Mouse (Mus musculus) limb, embryonic 10.5 days (tissue): ENCODE data around the gene Zfx. TPM values are rescaled to one million over a fixed set of nuclear protein-coding genes. Genes with fewer than 3 reads are reported as not detected.

Source experiments
- DNase-seq: peaks from one replicate; pipeline ENCODE4 v3.0.0-alpha.2; 2017; ENCODE audit warnings: low spot score
- H3K27ac ChIP-seq: fragments of 300-500 bp; sonication (generic); 2 replicates; pipeline ENCODE4 v1.5.1; 2016; ENCODE audit warnings: mild to moderate bottlenecking
- H3K27me3 ChIP-seq: fragments of 300-500 bp; sonication (generic); 2 replicates; pipeline ENCODE4 v1.6.1; 2016; ENCODE audit warnings: low read depth, mild to moderate bottlenecking; ENCODE audit not compliant: poor library complexity, severe bottlenecking
- H3K36me3 ChIP-seq: fragments of 300-500 bp; sonication (generic); 2 replicates; pipeline ENCODE4 v1.6.1; 2016; ENCODE audit warnings: mild to moderate bottlenecking, moderate library complexity
- H3K4me1 ChIP-seq: fragments of 300-500 bp; sonication (generic); 2 replicates; pipeline ENCODE4 v1.6.1; 2016
- H3K4me3 ChIP-seq: fragments of 300-500 bp; sonication (generic); 2 replicates; pipeline ENCODE4 v1.5.1; 2016; ENCODE audit warnings: mild to moderate bottlenecking, moderate library complexity
- H3K9me3 ChIP-seq: fragments of 300-500 bp; sonication (generic); replicated peaks from 2 replicates; pipeline ENCODE4 v1.6.1; 2016; ENCODE audit warnings: mild to moderate bottlenecking
- WGBS: fragments of 180-500 bp; shearing (Covaris S2); methylation state at CpG from one replicate; pipeline ENCODE4 v1.1.7; 2016; 5-methylcytosine and 5-hydroxymethylcytosine counted together
- polyA plus RNA-seq: library from polyadenylated mRNA; unstranded; fragments of >200 nt; fragmentation: Nextera tagmentation; extraction: Ambion mirVana; gene quantifications from 2 replicates; pipeline ENCODE4 v1.2.1, GENCODE M21; 2016

The Zfx gene
- 23.9 and 27.1 TPM in 2 replicates for polyA plus RNA-seq

- no peaks in the 10 kb centered on the region for H3K4me1 ChIP-seq
- peak within 1 kb of the TSS; percentile 99 for H3K27ac ChIP-seq
- peak; percentile 66 for DNase-seq
- 24% methylated on average over 51 of the region's 82 CpGs for WGBS
- no peaks in the 10 kb centered on the region for H3K36me3 ChIP-seq
- peaks cover 96% of the 10 kb centered on the region for H3K27me3 ChIP-seq
- H3K4me3 ChIP-seq: peak within 1 kb of the TSS; percentile 66
- peaks cover 3% of the 10 kb centered on the region; the same call in 1 of the 2 replicates for H3K9me3 ChIP-seq
These were observed at the start of gene Zfx for GRCm38 (mm10) chrX:94123059-94123839. Gene Zfx (minus strand): TSS chrX:94123702.

DNA sequence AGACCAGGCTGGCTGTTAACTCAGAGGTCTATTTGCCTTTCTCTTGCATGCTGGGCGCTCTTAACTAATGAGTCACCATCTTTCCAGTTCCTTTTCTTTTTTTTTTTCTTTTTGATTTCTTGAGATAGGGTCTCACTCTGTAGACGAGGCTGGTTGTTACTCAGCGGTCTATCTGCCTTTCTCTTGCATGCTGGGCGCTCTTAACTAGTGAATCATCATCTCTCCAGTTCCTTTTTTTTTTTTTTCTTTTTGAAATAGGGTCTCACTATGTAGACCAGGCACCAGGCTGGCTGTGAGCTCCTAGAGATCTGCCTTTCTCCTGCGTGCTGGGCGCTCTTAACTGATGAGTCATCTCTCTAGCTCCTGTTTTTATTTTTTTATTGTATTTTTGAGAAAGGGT lies 45.8 kb upstream of the Zfx start:
- Histone ChIP-seq H3K27me3 (peaks cover 87% of the 10 kb centered on the region), H3K4me1 (no peaks in the 10 kb centered on the region), H3K36me3 (no peaks in the 10 kb centered on the region), H3K9me3 (no peaks in the 10 kb centered on the region), H3K4me3 (no peak overlapping the region), H3K27ac (no peak overlapping the region)
- DNase-seq: no peak
- 82% methylated on average over 6 of the region's 6 CpGs for WGBS

DNA sequence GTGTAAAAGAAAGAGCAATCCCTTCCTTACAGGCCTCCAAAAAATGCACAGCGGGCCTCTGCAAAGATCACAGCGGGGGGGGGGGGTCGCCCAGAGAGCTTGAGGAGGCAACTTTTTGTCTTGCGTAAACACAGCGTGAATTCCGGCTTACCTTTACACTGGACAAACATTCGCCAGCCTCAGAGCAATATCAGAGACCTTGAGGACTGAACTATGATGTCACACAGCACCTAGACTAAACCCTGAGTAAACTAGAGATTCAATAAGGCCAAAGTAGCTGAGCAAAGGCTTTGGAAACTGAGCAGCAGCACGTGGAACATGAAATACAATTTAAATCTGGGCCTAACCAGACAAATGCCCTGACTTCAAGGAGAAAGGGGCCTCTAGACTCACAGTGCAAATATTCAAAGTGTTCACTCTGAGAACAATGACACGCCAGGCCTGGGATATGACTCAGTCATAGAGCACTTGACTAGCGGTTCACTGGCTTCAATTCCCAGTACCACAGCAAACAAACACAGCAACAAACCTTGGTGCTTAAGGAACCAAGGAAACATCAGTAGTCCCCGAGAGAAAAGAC lies 28.8 kb upstream of the Zfx start:
- 49% methylated on average over 11 of the region's 11 CpGs for WGBS
- Histone ChIP-seq H3K9me3 (no peaks in the 10 kb centered on the region), H3K36me3 (no peaks in the 10 kb centered on the region), H3K27me3 (peaks cover 95% of the 10 kb centered on the region), H3K4me1 (no peaks in the 10 kb centered on the region), H3K27ac (no peak overlapping the region), H3K4me3 (no peak overlapping the region)
- DNase-seq: no peak

DNA sequence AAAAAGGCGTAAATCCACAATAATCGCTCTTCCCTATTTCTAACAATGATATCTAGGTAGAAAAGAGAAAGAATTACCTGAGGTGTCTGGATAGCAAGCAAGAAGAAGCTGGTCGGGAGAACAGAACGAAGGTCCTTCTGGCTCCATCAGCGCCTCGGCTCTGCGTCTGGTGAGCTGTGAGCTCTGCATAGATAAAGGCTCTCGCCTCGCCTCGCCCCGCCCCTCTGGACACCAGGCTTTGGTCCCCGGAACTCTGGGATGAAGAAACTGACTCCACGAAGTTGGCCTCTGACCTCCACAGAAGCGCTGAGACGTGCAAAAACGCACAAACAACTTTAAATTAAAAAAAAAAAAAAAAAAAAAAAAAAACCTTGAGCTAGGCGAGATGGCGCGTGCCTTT lies 27.0 kb upstream of the Zfx start:
- Histone ChIP-seq H3K4me1 (no peaks in the 10 kb centered on the region), H3K27ac (no peak overlapping the region), H3K36me3 (no peaks in the 10 kb centered on the region), H3K9me3 (no peaks in the 10 kb centered on the region), H3K27me3 (peaks cover 97% of the 10 kb centered on the region), H3K4me3 (no peak overlapping the region)
- DNase-seq: no peak
- WGBS: 81% methylated on average over 19 of the region's 19 CpGs

DNA sequence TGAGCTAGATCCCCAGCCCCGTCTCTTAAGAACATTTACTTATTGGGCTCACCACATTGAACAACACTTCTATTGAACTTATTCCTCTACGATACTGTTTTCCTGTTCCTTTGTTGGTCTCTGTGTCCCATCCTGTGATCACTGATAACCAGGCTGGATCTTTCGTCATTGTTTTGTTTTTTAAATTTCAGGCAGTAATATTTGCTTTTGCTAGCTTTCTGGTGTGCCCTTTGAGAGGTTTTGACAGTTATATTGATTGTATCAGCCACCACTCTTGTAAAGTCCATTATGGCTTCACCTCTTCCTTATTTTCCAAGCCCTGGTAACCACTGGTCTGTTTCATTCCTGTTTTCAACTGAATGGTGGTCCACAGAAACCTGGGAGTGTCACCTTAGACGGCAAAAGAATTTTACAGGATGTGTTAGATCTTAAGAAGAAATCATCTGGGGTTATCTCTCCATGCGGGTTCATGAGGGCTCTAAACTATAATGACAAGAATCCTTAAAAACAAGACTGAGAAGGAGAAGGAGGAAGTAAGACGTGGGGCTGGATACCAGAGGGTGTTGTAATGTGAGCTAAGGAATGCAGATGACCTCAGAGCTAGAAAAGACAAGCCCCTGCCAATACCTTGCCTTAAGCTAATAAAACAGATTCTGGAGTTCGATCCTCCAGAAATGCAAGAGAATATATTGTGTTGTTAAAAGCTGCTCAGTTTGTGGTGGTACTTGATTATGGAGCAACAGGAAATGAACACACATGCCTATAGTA lies 18.7 kb upstream of the Zfx start:
- 73% methylated on average over 7 of the region's 7 CpGs for WGBS
- H3K4me1 ChIP-seq: no peaks in the 10 kb centered on the region
- H3K9me3 ChIP-seq: no peaks in the 10 kb centered on the region
- no peak overlapping the region for H3K4me3 ChIP-seq
- no peaks in the 10 kb centered on the region for H3K36me3 ChIP-seq
- H3K27ac ChIP-seq: no peak overlapping the region
- peaks cover 97% of the 10 kb centered on the region for H3K27me3 ChIP-seq
- no peak for DNase-seq

- Histone ChIP-seq H3K36me3 (no peaks in the 10 kb centered on the region), H3K27me3 (peaks cover 94% of the 10 kb centered on the region), H3K27ac (no peak overlapping the region), H3K9me3 (no peaks in the 10 kb centered on the region), H3K4me1 (no peaks in the 10 kb centered on the region), H3K4me3 (no peak overlapping the region)
- DNase-seq: no peak
- 90% methylated on average over 1 of the region's 1 CpGs for WGBS
These were observed 16.6 kb upstream of the Zfx start for GRCm38 (mm10) chrX:94140080-94140479.

DNA sequence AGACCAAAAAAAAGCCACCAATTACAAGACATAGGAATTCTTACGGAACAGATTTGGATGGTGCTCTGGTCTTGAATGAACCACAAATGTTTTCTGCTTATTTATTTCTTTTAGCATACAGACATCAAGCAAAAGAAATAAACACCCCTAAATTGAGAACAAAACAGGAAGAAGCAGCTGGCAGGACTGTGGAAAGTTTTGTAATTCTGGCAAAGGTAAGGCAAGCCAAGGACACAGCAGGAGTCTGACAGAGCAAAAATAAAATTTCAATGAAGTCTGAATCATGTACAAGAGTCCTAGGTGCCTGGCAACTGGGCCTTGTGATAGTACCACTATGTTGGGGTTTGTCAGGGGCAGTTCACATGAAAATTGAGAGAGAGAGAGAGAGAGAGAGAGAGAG lies 14.8 kb upstream of the Zfx start:
- WGBS: 100% methylated on average over 1 of the region's 1 CpGs
- H3K27ac ChIP-seq: no peak overlapping the region
- no peaks in the 10 kb centered on the region for H3K4me1 ChIP-seq
- H3K36me3 ChIP-seq: no peaks in the 10 kb centered on the region
- no peak for DNase-seq
- no peak overlapping the region for H3K4me3 ChIP-seq
- H3K9me3 ChIP-seq: no peaks in the 10 kb centered on the region
- H3K27me3 ChIP-seq: peaks cover 94% of the 10 kb centered on the region

GRCm38 (mm10) chrX:94135084-94135483 lies 11.6 kb upstream of the Zfx start:
- Histone ChIP-seq H3K9me3 (no peaks in the 10 kb centered on the region), H3K27me3 (peaks cover 96% of the 10 kb centered on the region), H3K27ac (no peak overlapping the region), H3K36me3 (no peaks in the 10 kb centered on the region), H3K4me1 (no peaks in the 10 kb centered on the region), H3K4me3 (no peak overlapping the region)
- no peak for DNase-seq
- WGBS: 67% methylated on average over 4 of the region's 4 CpGs

DNA sequence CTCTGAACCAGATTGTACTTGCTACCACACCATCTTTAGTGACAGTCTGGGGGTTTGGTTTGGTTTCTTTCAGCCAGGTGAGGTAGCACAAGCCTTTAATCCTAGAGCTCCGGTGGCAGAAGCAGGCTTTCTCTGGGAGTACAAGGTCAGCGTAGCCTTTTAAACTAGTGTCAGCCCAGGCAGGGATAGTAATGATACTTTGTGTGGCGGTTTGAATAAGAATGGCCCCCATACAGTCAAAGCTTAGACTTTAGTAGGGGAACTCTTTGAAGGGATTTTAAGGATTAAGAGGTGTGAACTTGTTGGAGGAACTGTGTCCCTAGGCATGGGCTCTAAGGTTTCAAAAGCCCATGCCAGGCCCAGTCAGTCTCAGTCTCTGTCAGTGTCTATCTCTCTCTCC lies 10.0 kb upstream of the Zfx start:
- DNase-seq: no peak
- no peak overlapping the region for H3K4me3 ChIP-seq

DNA sequence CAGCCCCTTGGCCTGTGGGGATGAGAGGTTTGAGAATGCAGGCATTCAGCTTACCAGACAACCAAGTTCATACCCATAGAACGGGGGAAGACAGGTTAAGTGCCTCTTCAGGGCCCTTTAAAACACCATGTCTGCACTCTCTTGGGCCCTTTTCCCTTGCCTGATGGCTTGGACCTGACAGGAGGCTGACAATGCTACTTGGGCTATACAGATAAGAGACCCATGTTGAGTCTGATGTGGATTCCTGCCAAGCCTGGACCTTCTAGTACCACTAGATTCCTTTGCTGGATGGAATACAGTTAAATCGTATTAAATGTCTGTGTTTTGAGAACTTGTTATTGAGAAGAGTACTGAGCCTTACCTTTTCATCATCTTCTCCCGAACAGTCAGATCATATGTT lies 8.7 kb upstream of the Zfx start:
- H3K4me1 ChIP-seq: no peaks in the 10 kb centered on the region
- WGBS: 81% methylated on average over 3 of the region's 3 CpGs
- peaks cover 89% of the 10 kb centered on the region for H3K27me3 ChIP-seq
- no peaks in the 10 kb centered on the region for H3K36me3 ChIP-seq
- H3K4me3 ChIP-seq: no peak overlapping the region
- no peak for DNase-seq
- H3K27ac ChIP-seq: no peak overlapping the region
- no peaks in the 10 kb centered on the region for H3K9me3 ChIP-seq

More for the DNA sequence above, 10.0 kb upstream of the Zfx start:
- no peak overlapping the region for H3K27ac ChIP-seq
- no peaks in the 10 kb centered on the region for H3K4me1 ChIP-seq
- 33% methylated on average over 3 of the region's 3 CpGs for WGBS
- no peaks in the 10 kb centered on the region for H3K9me3 ChIP-seq
- H3K36me3 ChIP-seq: no peaks in the 10 kb centered on the region
- peaks cover 93% of the 10 kb centered on the region for H3K27me3 ChIP-seq

DNA sequence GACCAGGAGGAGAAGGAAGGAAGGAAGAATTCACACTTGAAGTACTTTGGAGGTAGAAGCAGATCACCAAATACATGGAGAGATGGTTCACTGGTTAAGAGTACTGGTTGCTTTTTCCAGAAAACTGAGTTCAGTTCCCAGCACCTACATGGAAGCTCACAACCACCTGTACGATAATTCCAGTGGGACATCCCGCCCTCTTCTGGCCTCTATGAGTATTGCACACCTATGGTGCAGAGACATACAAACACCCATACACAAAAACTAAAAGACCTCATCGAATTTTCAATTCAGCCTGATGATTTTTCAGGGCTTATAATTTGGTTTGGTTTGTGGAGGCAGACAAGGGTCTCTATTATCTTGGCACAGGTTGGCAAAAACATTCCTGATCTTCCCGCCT lies 6.2 kb upstream of the Zfx start:
- H3K27me3 ChIP-seq: peaks cover 92% of the 10 kb centered on the region
- no peak for DNase-seq
- H3K27ac ChIP-seq: no peak overlapping the region
- H3K4me1 ChIP-seq: no peaks in the 10 kb centered on the region
- 75% methylated on average over 4 of the region's 4 CpGs for WGBS
- H3K4me3 ChIP-seq: no peak overlapping the region
- no peaks in the 10 kb centered on the region for H3K9me3 ChIP-seq
- no peaks in the 10 kb centered on the region for H3K36me3 ChIP-seq

DNA sequence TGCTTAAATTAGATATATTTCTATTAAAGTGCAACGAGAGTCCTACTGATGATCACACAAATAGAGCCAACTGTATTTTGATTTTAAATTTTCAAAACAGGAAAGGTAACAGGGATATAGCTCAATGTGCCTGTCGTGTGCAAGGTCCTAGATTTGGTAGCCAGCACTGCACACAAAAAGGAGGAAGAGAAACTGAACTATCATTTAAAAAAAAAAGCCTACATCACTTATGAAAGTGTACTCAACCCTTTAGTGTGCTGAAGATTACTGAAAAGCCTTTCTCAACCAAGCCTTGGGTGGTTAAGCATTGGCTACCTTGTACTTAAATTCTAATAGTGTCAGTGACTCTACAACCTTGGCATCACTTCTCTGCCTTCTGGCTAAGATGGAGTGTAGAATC lies 2.4 kb upstream of the Zfx start:
- no peaks in the 10 kb centered on the region for H3K4me1 ChIP-seq
- no peak overlapping the region for H3K27ac ChIP-seq
- WGBS: 86% methylated on average over 2 of the region's 2 CpGs
- no peaks in the 10 kb centered on the region for H3K36me3 ChIP-seq
- no peak for DNase-seq
- H3K9me3 ChIP-seq: peaks cover 3% of the 10 kb centered on the region; the same call in 1 of the 2 replicates
- H3K4me3 ChIP-seq: no peak overlapping the region
- H3K27me3 ChIP-seq: peaks cover 91% of the 10 kb centered on the region

- peaks cover 99% of the 10 kb centered on the region for H3K27me3 ChIP-seq
- no peaks in the 10 kb centered on the region for H3K4me1 ChIP-seq
- H3K9me3 ChIP-seq: peaks cover 3% of the 10 kb centered on the region; the same call in 1 of the 2 replicates
- peak overlapping the region; percentile 66 for H3K4me3 ChIP-seq
- WGBS: 31% methylated on average over 45 of the region's 53 CpGs
- peak overlapping the region; percentile 99 for H3K27ac ChIP-seq
- DNase-seq: no peak
- no peaks in the 10 kb centered on the region for H3K36me3 ChIP-seq
These were observed 818 bp downstream of the Zfx start for GRCm38 (mm10) chrX:94122709-94123058.
